Comparison of ENCODE assay signal across 22 mouse cellular contexts in genomic region chr5:135651536-135651935, GRCm38 (mm10). TPM values are rescaled to one million over a fixed set of nuclear protein-coding genes. Genes with fewer than 3 reads are reported as not detected.
DNase-seq lines count a peak whose midpoint lies in the region; ATAC-seq and TF ChIP-seq lines count a peak whose summit lies in the region.
"Had no signal": no experiment of that assay in that cellular context is flagged by ENCODE, and none has a peak within 500 bp of the region (broad histone marks: within the 10 kb centered on the region; RNA-seq: fewer than 3 reads in every experiment).

No protein-coding gene starts in this region.

- H3K4me2 ChIP-seq in liver, embryonic 13.5 days = no peak overlapping the region
- no peak overlapping the region for H3K4me2 ChIP-seq in lung, postnatal 0 days (replicated peaks; ENCODE audit: low read depth, low read length)
- H3K4me2 ChIP-seq in stomach, postnatal 0 days (replicated peaks; ENCODE audit: low read depth) = no peak overlapping the region
- no peak overlapping the region for H3K4me2 ChIP-seq in intestine, embryonic 15.5 days (replicated peaks)
- H3K4me2 ChIP-seq: embryonic facial prominence, embryonic 13.5 days; heart, embryonic 15.5 days; hindbrain, embryonic 13.5 days had no signal

- no peaks in the 10 kb centered on the region for H3K27me3 ChIP-seq in liver, embryonic 13.5 days
- no peaks in the 10 kb centered on the region for H3K27me3 ChIP-seq in lung, postnatal 0 days (replicated peaks; ENCODE audit: insufficient read depth, low read length)
- no peaks in the 10 kb centered on the region for H3K27me3 ChIP-seq in stomach, postnatal 0 days (ENCODE audit: control insufficient read depth, insufficient read depth, low read length)
- no peaks in the 10 kb centered on the region for H3K27me3 ChIP-seq in intestine, embryonic 15.5 days (replicated peaks)
- H3K27me3 ChIP-seq: embryonic facial prominence, embryonic 13.5 days; heart, embryonic 15.5 days; hindbrain, embryonic 13.5 days had no signal

- H3K27ac ChIP-seq in liver, embryonic 13.5 days = no peak overlapping the region
- no peak overlapping the region for H3K27ac ChIP-seq in lung, postnatal 0 days (ENCODE audit: low read length)
- H3K27ac ChIP-seq in stomach, postnatal 0 days (replicated peaks) = no peak overlapping the region
- no peak overlapping the region for H3K27ac ChIP-seq in intestine, embryonic 15.5 days
- H3K27ac ChIP-seq: embryonic facial prominence, embryonic 13.5 days; heart, embryonic 15.5 days; hindbrain, embryonic 13.5 days had no signal

- no peak for DNase-seq in liver, embryonic 13.5 days
- no peak for DNase-seq in liver
- peak; percentile 42 for DNase-seq in lung, postnatal 0 days (ENCODE audit: low spot score)
- DNase-seq in stomach, postnatal 0 days (ENCODE audit: low spot score) = peak; percentile 56
- DNase-seq in urinary bladder, postnatal 36 days (ENCODE audit: low spot score in 2 of 2) = no peak
- DNase-seq: adrenal gland, postnatal 10 days; B cell, adult 2 months; cerebellum, adult 11 months; cerebellum, adult 8-10 months; cerebellum, postnatal 14 days; embryo, embryonic 11 days; gastrocnemius, postnatal 36 days; heart, adult 11 months; heart, postnatal 14 days had no signal

- no peak overlapping the region for H3K9ac ChIP-seq in liver, embryonic 13.5 days
- H3K9ac ChIP-seq in lung, postnatal 0 days (replicated peaks; ENCODE audit: low read depth) = no peak overlapping the region
- no peak overlapping the region for H3K9ac ChIP-seq in stomach, postnatal 0 days (ENCODE audit: low read length)
- no peak overlapping the region for H3K9ac ChIP-seq in intestine, embryonic 15.5 days
- H3K9ac ChIP-seq: embryonic facial prominence, embryonic 13.5 days; heart, embryonic 15.5 days; hindbrain, embryonic 13.5 days had no signal

- no peak overlapping the region for H3K4me3 ChIP-seq in liver, embryonic 13.5 days (replicated peaks)
- H3K4me3 ChIP-seq in lung, postnatal 0 days (ENCODE audit: low read depth, low read length) = no peak overlapping the region
- H3K4me3 ChIP-seq in stomach, postnatal 0 days (ENCODE audit: low read depth, low read length) = no peak overlapping the region
- no peak overlapping the region for H3K4me3 ChIP-seq in intestine, embryonic 15.5 days (replicated peaks)
- H3K4me3 ChIP-seq: embryonic facial prominence, embryonic 13.5 days; heart, embryonic 15.5 days; hindbrain, embryonic 13.5 days had no signal

- ATAC-seq in liver, embryonic 13.5 days (ENCODE audit: low read depth) = 0 out of 2 replicates have a peak, but pooled peaks have one; percentile 26
- ATAC-seq in erythroblast, adult 5-6 weeks (replicated peaks; ENCODE audit: low FRiP score, poor library complexity, severe bottlenecking) = 0 out of 2 replicates have a peak, but pooled peaks have one; percentile 10
- peak; percentile 47 for ATAC-seq in lung, postnatal 0 days
- peak; percentile 47 for ATAC-seq in stomach, postnatal 0 days (ENCODE audit: low FRiP score, low TSS enrichment)
- ATAC-seq in intestine, embryonic 15.5 days = no peak
- ATAC-seq: CD4-positive, CD25-positive, alpha-beta regulatory T cell, adult 4 months; forebrain, embryonic 14.5 days had no signal

- TF ChIP-seq EP300 in lung, postnatal 0 days (IDR thresholded peaks at IDR 0.05) = 0 out of 2 replicates have a peak, but pooled peaks have one; percentile 8
- no peak for TF ChIP-seq EP300 in stomach, postnatal 0 days (optimal IDR thresholded peaks at IDR 0.05)

- no peak for TF ChIP-seq CTCF in lung, postnatal 0 days (IDR thresholded peaks at IDR 0.05)
- no peak for TF ChIP-seq CTCF in stomach, postnatal 0 days (IDR thresholded peaks at IDR 0.05; ENCODE audit: low read depth)

- WGBS in liver, embryonic 13.5 days (ENCODE audit: insufficient replicate concordance) = 64% methylated on average over 3 of the region's 3 CpGs
- WGBS in lung, postnatal 0 days = 52% methylated on average over 3 of the region's 3 CpGs
- WGBS in stomach, postnatal 0 days = 74% methylated on average over 3 of the region's 3 CpGs
- 76% methylated on average over 3 of the region's 3 CpGs for WGBS in intestine, embryonic 15.5 days

- no peaks in the 10 kb centered on the region for H3K36me3 ChIP-seq in liver, embryonic 13.5 days
- H3K36me3 ChIP-seq in lung, postnatal 0 days (ENCODE audit: insufficient read depth, low read length) = no peaks in the 10 kb centered on the region
- H3K36me3 ChIP-seq in stomach, postnatal 0 days (ENCODE audit: control insufficient read depth, insufficient read depth, low read length) = no peaks in the 10 kb centered on the region
- H3K36me3 ChIP-seq in intestine, embryonic 15.5 days = no peaks in the 10 kb centered on the region
- H3K36me3 ChIP-seq: embryonic facial prominence, embryonic 13.5 days; G1E; heart, embryonic 15.5 days; hindbrain, embryonic 13.5 days had no signal

- H3K4me1 ChIP-seq in liver, embryonic 13.5 days (replicated peaks) = peaks cover 8% of the 10 kb centered on the region
- no peaks in the 10 kb centered on the region for H3K4me1 ChIP-seq in lung, postnatal 0 days (ENCODE audit: insufficient read depth, low read depth, low read length)
- no peaks in the 10 kb centered on the region for H3K4me1 ChIP-seq in stomach, postnatal 0 days (replicated peaks; ENCODE audit: control insufficient read depth, insufficient read depth)
- H3K4me1 ChIP-seq in intestine, embryonic 15.5 days (replicated peaks) = no peaks in the 10 kb centered on the region
- H3K4me1 ChIP-seq: embryonic facial prominence, embryonic 13.5 days; heart, embryonic 15.5 days; hindbrain, embryonic 13.5 days had no signal

- no peaks in the 10 kb centered on the region for H3K9me3 ChIP-seq in liver, embryonic 13.5 days (replicated peaks)
- no peaks in the 10 kb centered on the region for H3K9me3 ChIP-seq in lung, postnatal 0 days (ENCODE audit: low read length)
- no peaks in the 10 kb centered on the region for H3K9me3 ChIP-seq in stomach, postnatal 0 days (ENCODE audit: control insufficient read depth, low read length)
- no peaks in the 10 kb centered on the region for H3K9me3 ChIP-seq in intestine, embryonic 15.5 days
- H3K9me3 ChIP-seq: G1E; heart, embryonic 15.5 days had no signal

RNA-seq across cellular contexts. Expression of gene Por, which starts 18.3 kb away (rescaled TPM):
- polyA plus RNA-seq in liver, embryonic 13.5 days (2015; fragmentation: Nextera tagmentation; extraction: Ambion mirVana) = 26.7 and 31.2 TPM in 2 replicates
- total RNA-seq in erythroblast, adult 5-6 weeks (2015; ENCODE audit: low replicate concordance) = 8.8 and 9.0 TPM in 2 replicates
- total RNA-seq in erythroblast, adult 5-6 weeks (2017; ENCODE audit: low replicate concordance) = 9.9 and 14.5 TPM in 2 replicates
- 130 and 135 TPM in 2 replicates for polyA plus RNA-seq in lung, postnatal 0 days (2015; fragmentation: Nextera tagmentation; extraction: Ambion mirVana)
- 174 and 177 TPM in 2 replicates for polyA plus RNA-seq in stomach, postnatal 0 days (2015; fragmentation: Nextera tagmentation; extraction: Ambion mirVana)
- 86.0 TPM in 2 replicates for polyA plus RNA-seq in intestine, embryonic 15.5 days (2015; fragmentation: Nextera tagmentation; extraction: Ambion mirVana)

RNA-seq across cellular contexts. Expression of gene Rhbdd2, which starts 19.1 kb away (rescaled TPM):
- polyA plus RNA-seq in liver, embryonic 13.5 days (2015; fragmentation: Nextera tagmentation; extraction: Ambion mirVana) = 11.4 and 12.2 TPM in 2 replicates
- total RNA-seq in erythroblast, adult 5-6 weeks (2015; ENCODE audit: low replicate concordance) = 9.6 and 9.8 TPM in 2 replicates
- 0.28 and 5.1 TPM in 2 replicates for total RNA-seq in erythroblast, adult 5-6 weeks (2017; ENCODE audit: low replicate concordance)
- polyA plus RNA-seq in lung, postnatal 0 days (2015; fragmentation: Nextera tagmentation; extraction: Ambion mirVana) = 24.7 and 25.8 TPM in 2 replicates
- polyA plus RNA-seq in stomach, postnatal 0 days (2015; fragmentation: Nextera tagmentation; extraction: Ambion mirVana) = 37.8 and 44.8 TPM in 2 replicates
- polyA plus RNA-seq in intestine, embryonic 15.5 days (2015; fragmentation: Nextera tagmentation; extraction: Ambion mirVana) = 33.9 and 42.3 TPM in 2 replicates

Comparison
In these comparisons a context has a peak if more than half of its experiments do, and no peak if none do; other contexts are left out.
1. DNase-seq: peak in lung, postnatal 0 days (single experiment) and stomach, postnatal 0 days (single experiment); none in liver, embryonic 13.5 days (single experiment), liver (single experiment) and urinary bladder, postnatal 36 days (0 of 2).